In the genomic region with DNA sequence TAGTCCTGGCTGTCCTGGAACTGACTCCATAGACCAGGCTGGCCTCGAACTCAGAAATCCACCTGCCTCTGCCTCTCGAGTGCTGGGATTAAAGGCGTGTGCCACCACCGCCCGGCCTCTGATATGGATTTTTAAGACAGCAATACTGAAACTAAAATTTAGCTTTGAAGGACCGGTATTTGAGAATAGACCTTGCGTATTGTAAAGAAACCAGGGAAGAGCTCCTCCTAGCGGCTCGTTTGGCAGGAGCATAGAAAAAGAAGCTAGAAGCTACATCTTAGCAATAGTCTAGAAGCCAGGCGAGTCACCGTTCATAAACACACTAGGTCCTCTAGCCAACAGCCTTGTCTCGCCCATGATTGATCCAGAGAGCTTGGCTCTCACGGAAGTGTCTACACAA, we compare ENCODE assay signal across 10 mouse cellular contexts. TPM values are rescaled to one million over a fixed set of nuclear protein-coding genes. Genes with fewer than 3 reads are reported as not detected.
A peak's percentile ranks its signal among the peaks of the same experiment; 100 is the strongest.
DNase-seq lines count a peak whose midpoint lies in the region; ATAC-seq and TF ChIP-seq lines count a peak whose summit lies in the region.
"Had no signal": no experiment of that assay in that cellular context is flagged by ENCODE, and none has a peak within 500 bp of the region (broad histone marks: within the 10 kb centered on the region; RNA-seq: fewer than 3 reads in every experiment).

No protein-coding gene starts in this region.

- H3K4me2 ChIP-seq in forebrain, embryonic 12.5 days: no peak overlapping the region
- H3K4me2 ChIP-seq: neural tube, embryonic 12.5 days had no signal

- H3K4me3 ChIP-seq in forebrain, embryonic 10.5 days: no peak overlapping the region
- no peak overlapping the region for H3K4me3 ChIP-seq in forebrain, embryonic 12.5 days (replicated peaks)
- H3K4me3 ChIP-seq in cerebellum, adult 2 months (replicated peaks; ENCODE audit: insufficient read depth, low read depth, low read length): no peak overlapping the region
- H3K4me3 ChIP-seq: neural tube, embryonic 12.5 days had no signal

- peaks cover 27% of the 10 kb centered on the region for H3K36me3 ChIP-seq in forebrain, embryonic 10.5 days (replicated peaks)
- peaks cover 20% of the 10 kb centered on the region for H3K36me3 ChIP-seq in forebrain, embryonic 12.5 days (replicated peaks)

- DNase-seq in forebrain, embryonic 10.5 days (ENCODE audit: extremely low spot score, low spot score): peak; percentile 53
- peak; percentile 70 for DNase-seq in ES-CJ7 (ENCODE audit: low read depth, low spot score)
- DNase-seq in cerebellum, adult 2 months: peak; percentile 73 to 79
- peak; percentile 38 to 41 for DNase-seq in gastrocnemius, adult 8-10 months (ENCODE audit: low spot score in 2 of 2)
- peak; percentile 82 to 88 for DNase-seq in kidney, postnatal 4 days
- DNase-seq in lung, postnatal 10 days: peak; percentile 87
- peak; percentile 42 to 79 for DNase-seq in spleen, adult 18-20 months

- TF ChIP-seq CTCF in cerebellum, adult 2 months (IDR thresholded peaks at IDR 0.05; ENCODE audit: borderline replicate concordance, insufficient read depth, low read depth, low read length): peak; percentile 55

- peaks cover 30% of the 10 kb centered on the region for H3K4me1 ChIP-seq in forebrain, embryonic 10.5 days
- H3K4me1 ChIP-seq in forebrain, embryonic 12.5 days: peaks cover 30% of the 10 kb centered on the region
- H3K4me1 ChIP-seq in cerebellum, adult 2 months (ENCODE audit: control insufficient read depth, insufficient read depth, low read length): no peaks in the 10 kb centered on the region

- WGBS in forebrain, embryonic 10.5 days: 48% methylated on average over 13 of the region's 13 CpGs
- 46% methylated on average over 13 of the region's 13 CpGs for WGBS in forebrain, embryonic 12.5 days
- WGBS in cerebellum, adult 2 months: 24% methylated on average over 13 of the region's 13 CpGs

- no peak for ATAC-seq in forebrain, embryonic 12.5 days (ENCODE audit: low FRiP score)
- ATAC-seq: Patski had no signal

- no peak overlapping the region for H3K27ac ChIP-seq in forebrain, embryonic 10.5 days
- no peak overlapping the region for H3K27ac ChIP-seq in forebrain, embryonic 12.5 days
- H3K27ac ChIP-seq in cerebellum, adult 2 months (ENCODE audit: insufficient read depth, low read length): no peak overlapping the region
- H3K27ac ChIP-seq: neural tube, embryonic 12.5 days had no signal

- no peaks in the 10 kb centered on the region for H3K9me3 ChIP-seq in forebrain, embryonic 10.5 days
- H3K9me3 ChIP-seq in forebrain, embryonic 12.5 days: no peaks in the 10 kb centered on the region
- H3K9me3 ChIP-seq: neural tube, embryonic 12.5 days had no signal

- TF ChIP-seq POLR2A in cerebellum, adult 2 months (IDR thresholded peaks at IDR 0.05; ENCODE audit: borderline replicate concordance, insufficient read depth, low read length): no peak

- H3K27me3 ChIP-seq in forebrain, embryonic 10.5 days (ENCODE audit: poor library complexity, severe bottlenecking): no peaks in the 10 kb centered on the region
- H3K27me3 ChIP-seq in forebrain, embryonic 12.5 days: no peaks in the 10 kb centered on the region
- no peaks in the 10 kb centered on the region for H3K27me3 ChIP-seq in cerebellum, adult 2 months (ENCODE audit: control insufficient read depth, insufficient read depth, low read length)
- H3K27me3 ChIP-seq: neural tube, embryonic 12.5 days; Patski had no signal

- no peak overlapping the region for H3K9ac ChIP-seq in forebrain, embryonic 12.5 days
- H3K9ac ChIP-seq: neural tube, embryonic 12.5 days had no signal

RNA-seq across cellular contexts. Expression of a gene that starts 12.8 kb away (rescaled TPM):
- polyA plus RNA-seq in forebrain, embryonic 10.5 days (2016; fragmentation: Nextera tagmentation; extraction: Ambion mirVana): 0.82 and 1.2 TPM in 2 replicates
- polyA plus RNA-seq in forebrain, embryonic 12.5 days (2016; fragmentation: Nextera tagmentation; extraction: Ambion mirVana): 3.6 and 3.9 TPM in 2 replicates
- 70.0 and 77.6 TPM in 2 replicates for polyA plus RNA-seq in cerebellum, adult 2 months (2012; rRNA removed)
- total RNA-seq in gastrocnemius, adult 8-10 months (2022): under 1 TPM; 0.02 to 0.07 (median 0.04) TPM

Comparison
In these comparisons a context has a peak if more than half of its experiments do, and no peak if none do; other contexts are left out.
1. RNA of a gene that starts 12.8 kb away (polyA plus RNA-seq): 70.0 to 77.6 TPM in cerebellum, adult 2 months; 3.6 to 3.9 TPM in forebrain, embryonic 12.5 days and 0.82 to 1.2 TPM in forebrain, embryonic 10.5 days; every median in the first group is over 10 times any median in the second.
2. Peak in every context shown above with its lines, with median percentiles within 50 percentile points of each other: DNase-seq.